Mouse (Mus musculus): ENCODE results near the gene Mvb12b. TPM values are rescaled to one million over a fixed set of nuclear protein-coding genes. Genes with fewer than 3 reads are reported as not detected.
A peak's percentile ranks its signal among the peaks of the same experiment; 100 is the strongest.

Gene Mvb12b
- polyA plus RNA-seq, 1 experiment from 2014 or later, result 60.2 TPM

- Histone ChIP-seq H3K4me3 (replicated peaks; ENCODE audit: low read depth, low read length) (no peak overlapping the region), H3K4me1 (ENCODE audit: control insufficient read depth, insufficient read depth, low read length) (no peaks in the 10 kb centered on the region), H3K36me3 (ENCODE audit: control insufficient read depth, insufficient read depth, low read length) (no peaks in the 10 kb centered on the region), H3K9ac (replicated peaks; ENCODE audit: low read length) (no peak overlapping the region), H3K4me2 (ENCODE audit: low read length) (no peak overlapping the region), H3K9me3 (ENCODE audit: control insufficient read depth, low read length) (no peaks in the 10 kb centered on the region), H3K27me3 (ENCODE audit: control insufficient read depth, insufficient read depth, low read length) (no peaks in the 10 kb centered on the region), H3K27ac (replicated peaks; ENCODE audit: low read depth, low read length) (no peak overlapping the region)
- no peak for ATAC-seq (ENCODE audit: low FRiP score, low TSS enrichment)
- DNase-seq, result no peak
- WGBS, result 78% methylated on average over 3 of the region's 3 CpGs
Observed at GRCm38 (mm10) chr2:33895829-33896228, 8.1 kb upstream of the Mvb12b start.

GRCm38 (mm10) chr2:33893151-33893550 is 5.4 kb upstream of the Mvb12b start:
- H3K9me3 ChIP-seq (ENCODE audit: control insufficient read depth, low read length), result no peaks in the 10 kb centered on the region
- no peaks in the 10 kb centered on the region for H3K36me3 ChIP-seq (ENCODE audit: control insufficient read depth, insufficient read depth, low read length)
- H3K4me1 ChIP-seq (ENCODE audit: control insufficient read depth, insufficient read depth, low read length), result no peaks in the 10 kb centered on the region
- no peak overlapping the region for H3K4me3 ChIP-seq (replicated peaks; ENCODE audit: low read depth, low read length)
- ATAC-seq (ENCODE audit: low FRiP score, low TSS enrichment) (no peak), DNase-seq (no peak)
- H3K9ac ChIP-seq (replicated peaks; ENCODE audit: low read length), result no peak overlapping the region
- H3K4me2 ChIP-seq (ENCODE audit: low read length), result no peak overlapping the region
- no peaks in the 10 kb centered on the region for H3K27me3 ChIP-seq (ENCODE audit: control insufficient read depth, insufficient read depth, low read length)
- 82% methylated on average over 3 of the region's 3 CpGs for WGBS
- H3K27ac ChIP-seq (replicated peaks; ENCODE audit: low read depth, low read length), result no peak overlapping the region

- Histone ChIP-seq H3K9ac (replicated peaks; ENCODE audit: low read length) (no peak overlapping the region), H3K9me3 (ENCODE audit: control insufficient read depth, low read length) (no peaks in the 10 kb centered on the region), H3K4me3 (replicated peaks; ENCODE audit: low read depth, low read length) (no peak overlapping the region), H3K4me2 (ENCODE audit: low read length) (no peak overlapping the region), H3K36me3 (ENCODE audit: control insufficient read depth, insufficient read depth, low read length) (no peaks in the 10 kb centered on the region), H3K27ac (replicated peaks; ENCODE audit: low read depth, low read length) (no peak overlapping the region), H3K27me3 (ENCODE audit: control insufficient read depth, insufficient read depth, low read length) (no peaks in the 10 kb centered on the region), H3K4me1 (ENCODE audit: control insufficient read depth, insufficient read depth, low read length) (peaks cover 4% of the 10 kb centered on the region; the same call in 1 of the 2 replicates)
- WGBS, result 78% methylated on average over 7 of the region's 7 CpGs
- DNase-seq, result no peak
- no peak for ATAC-seq (ENCODE audit: low FRiP score, low TSS enrichment)
Observed at GRCm38 (mm10) chr2:33892354-33892753, 4.6 kb upstream of the Mvb12b start.

GRCm38 (mm10) chr2:33888100-33888385 is 297 bp upstream of the Mvb12b start:
- peak overlapping the region; percentile 80 for H3K4me3 ChIP-seq (replicated peaks; ENCODE audit: low read depth, low read length)
- 39% methylated on average over 6 of the region's 6 CpGs for WGBS
- DNase-seq (no peak), ATAC-seq (ENCODE audit: low FRiP score, low TSS enrichment) (no peak)
- peaks cover 27% of the 10 kb centered on the region for H3K4me1 ChIP-seq (ENCODE audit: control insufficient read depth, insufficient read depth, low read length)
- peak overlapping the region; percentile 94 for H3K4me2 ChIP-seq (ENCODE audit: low read length)
- no peaks in the 10 kb centered on the region for H3K27me3 ChIP-seq (ENCODE audit: control insufficient read depth, insufficient read depth, low read length)
- no peaks in the 10 kb centered on the region for H3K9me3 ChIP-seq (ENCODE audit: control insufficient read depth, low read length)
- H3K36me3 ChIP-seq (ENCODE audit: control insufficient read depth, insufficient read depth, low read length), result no peaks in the 10 kb centered on the region
- H3K9ac ChIP-seq (replicated peaks; ENCODE audit: low read length), result peak overlapping the region; percentile 100
- H3K27ac ChIP-seq (replicated peaks; ENCODE audit: low read depth, low read length), result peak overlapping the region; percentile 99

- peak overlapping the region; percentile 94 for H3K4me2 ChIP-seq (ENCODE audit: low read length)
- H3K27me3 ChIP-seq (ENCODE audit: control insufficient read depth, insufficient read depth, low read length), result no peaks in the 10 kb centered on the region
- H3K27ac ChIP-seq (replicated peaks; ENCODE audit: low read depth, low read length), result peak overlapping the region; percentile 99
- DNase-seq (peak; percentile 79), ATAC-seq (ENCODE audit: low FRiP score, low TSS enrichment) (peak; percentile 70)
- peak overlapping the region; percentile 80 for H3K4me3 ChIP-seq (replicated peaks; ENCODE audit: low read depth, low read length)
- under 1% methylated on average over 51 of the region's 51 CpGs for WGBS
- no peaks in the 10 kb centered on the region for H3K36me3 ChIP-seq (ENCODE audit: control insufficient read depth, insufficient read depth, low read length)
- no peaks in the 10 kb centered on the region for H3K9me3 ChIP-seq (ENCODE audit: control insufficient read depth, low read length)
- peaks cover 36% of the 10 kb centered on the region for H3K4me1 ChIP-seq (ENCODE audit: control insufficient read depth, insufficient read depth, low read length)
- peak overlapping the region; percentile 100 for H3K9ac ChIP-seq (replicated peaks; ENCODE audit: low read length)
Observed at GRCm38 (mm10) chr2:33886386-33887327, 1.1 kb downstream of the Mvb12b start.

- Histone ChIP-seq H3K4me3 (replicated peaks; ENCODE audit: low read depth, low read length) (no peak overlapping the region; the same call in none of the 2 replicates), H3K27ac (replicated peaks; ENCODE audit: low read depth, low read length) (0 out of 2 replicates have a peak overlapping the region, but pooled peaks have one; percentile 99), H3K4me2 (ENCODE audit: low read length) (peak overlapping the region; percentile 94), H3K36me3 (ENCODE audit: control insufficient read depth, insufficient read depth, low read length) (no peaks in the 10 kb centered on the region), H3K9ac (replicated peaks; ENCODE audit: low read length) (peak overlapping the region; percentile 10; the same call in 1 of the 2 replicates), H3K9me3 (ENCODE audit: control insufficient read depth, low read length) (no peaks in the 10 kb centered on the region), H3K4me1 (ENCODE audit: control insufficient read depth, insufficient read depth, low read length) (peaks cover 46% of the 10 kb centered on the region), H3K27me3 (ENCODE audit: control insufficient read depth, insufficient read depth, low read length) (no peaks in the 10 kb centered on the region)
- WGBS, result 71% methylated on average over 3 of the region's 3 CpGs
- ATAC-seq (ENCODE audit: low FRiP score, low TSS enrichment) (no peak), DNase-seq (peak; percentile 30)
Observed at GRCm38 (mm10) chr2:33885264-33885651, 2.5 kb downstream of the Mvb12b start.

GRCm38 (mm10) chr2:33884623-33885263 is 3.0 kb downstream of the Mvb12b start:
- peak overlapping the region; percentile 10; the same call in 1 of the 2 replicates for H3K9ac ChIP-seq (replicated peaks; ENCODE audit: low read length)
- H3K36me3 ChIP-seq (ENCODE audit: control insufficient read depth, insufficient read depth, low read length), result no peaks in the 10 kb centered on the region
- H3K27me3 ChIP-seq (ENCODE audit: control insufficient read depth, insufficient read depth, low read length), result no peaks in the 10 kb centered on the region
- 0 out of 2 replicates have a peak overlapping the region, but pooled peaks have one; percentile 13 for H3K27ac ChIP-seq (replicated peaks; ENCODE audit: low read depth, low read length)
- no peak overlapping the region; the same call in 1 of the 2 replicates for H3K4me3 ChIP-seq (replicated peaks; ENCODE audit: low read depth, low read length)
- 88% methylated on average over 7 of the region's 7 CpGs for WGBS
- no peaks in the 10 kb centered on the region for H3K9me3 ChIP-seq (ENCODE audit: control insufficient read depth, low read length)
- H3K4me1 ChIP-seq (ENCODE audit: control insufficient read depth, insufficient read depth, low read length), result peaks cover 50% of the 10 kb centered on the region
- peak overlapping the region; percentile 94 for H3K4me2 ChIP-seq (ENCODE audit: low read length)
- peak; percentile 28 for DNase-seq
- no peak for ATAC-seq (ENCODE audit: low FRiP score, low TSS enrichment)

GRCm38 (mm10) chr2:33879223-33879622 is 8.5 kb downstream of the Mvb12b start:
- ATAC-seq (ENCODE audit: low FRiP score, low TSS enrichment), result no peak
- H3K4me2 ChIP-seq (ENCODE audit: low read length), result no peak overlapping the region
- H3K4me1 ChIP-seq (ENCODE audit: control insufficient read depth, insufficient read depth, low read length), result peaks cover 78% of the 10 kb centered on the region
- WGBS, result 75% methylated on average over 2 of the region's 2 CpGs
- H3K9ac ChIP-seq (replicated peaks; ENCODE audit: low read length), result no peak overlapping the region
- H3K36me3 ChIP-seq (ENCODE audit: control insufficient read depth, insufficient read depth, low read length), result peaks cover 4% of the 10 kb centered on the region
- peak overlapping the region; percentile 98 for H3K27ac ChIP-seq (replicated peaks; ENCODE audit: low read depth, low read length)
- H3K9me3 ChIP-seq (ENCODE audit: control insufficient read depth, low read length), result no peaks in the 10 kb centered on the region
- DNase-seq, result no peak
- H3K27me3 ChIP-seq (ENCODE audit: control insufficient read depth, insufficient read depth, low read length), result no peaks in the 10 kb centered on the region
- no peak overlapping the region for H3K4me3 ChIP-seq (replicated peaks; ENCODE audit: low read depth, low read length)
